Mouse (Mus musculus) heart, embryonic 15.5 days (tissue): ENCODE results near the gene Fbxo34. TPM values are rescaled to one million over a fixed set of nuclear protein-coding genes. Genes with fewer than 3 reads are reported as not detected.
"Not testable (repeated sequence)": the region's sequence is repeated elsewhere in the genome, so short reads cannot be mapped to it uniquely, and the experiment has no call there.

Experiments used
- ATAC-seq: fragments of 200-750 bp; cut with Nextera tagmentation; replicated peaks from 2 replicates; pipeline ENCODE4 v1.8.0; 2017; ENCODE audit warnings: low read depth, moderate TSS enrichment; ENCODE audit not compliant: insufficient number of reproducible peaks, insufficient read depth, low FRiP score
- H3K27ac ChIP-seq: fragments of 300-500 bp; sonication (generic); 2 replicates; pipeline ENCODE4 v1.5.1; 2015; ENCODE audit warnings: mild to moderate bottlenecking, inconsistent platforms
- H3K27me3 ChIP-seq: fragments of 300-500 bp; sonication (generic); 2 replicates; pipeline ENCODE4 v1.6.1; 2015; ENCODE audit warnings: inconsistent platforms
- H3K36me3 ChIP-seq: fragments of 300-500 bp; sonication (generic); 2 replicates; pipeline ENCODE4 v1.6.1; 2015; ENCODE audit warnings: mild to moderate bottlenecking, inconsistent platforms
- H3K4me1 ChIP-seq: fragments of 300-500 bp; sonication (generic); replicated peaks from 2 replicates; pipeline ENCODE4 v1.6.1; 2015; ENCODE audit warnings: inconsistent platforms
- H3K4me2 ChIP-seq: fragments of 300-500 bp; sonication (generic); 2 replicates; pipeline ENCODE4 v1.6.1; 2015; ENCODE audit warnings: inconsistent platforms, mild to moderate bottlenecking, moderate library complexity
- H3K4me3 ChIP-seq: fragments of 300-500 bp; sonication (generic); 2 replicates; pipeline ENCODE4 v1.5.1; 2015; ENCODE audit warnings: mild to moderate bottlenecking, inconsistent platforms
- H3K9ac ChIP-seq: fragments of 300-500 bp; sonication (generic); 2 replicates; pipeline ENCODE4 v1.6.1; 2015; ENCODE audit warnings: mild to moderate bottlenecking, inconsistent platforms
- H3K9me3 ChIP-seq: fragments of 300-500 bp; sonication (generic); replicated peaks from 2 replicates; pipeline ENCODE4 v1.6.1; 2016; ENCODE audit warnings: inconsistent platforms
- WGBS: fragments of 180-500 bp; shearing (Covaris S2); methylation state at CpG from one replicate; pipeline ENCODE4 v1.1.7; 2015; ENCODE audit warnings: mixed read lengths; 5-methylcytosine and 5-hydroxymethylcytosine counted together
- polyA plus RNA-seq: library from polyadenylated mRNA; unstranded; fragments of >200 nt; fragmentation: Nextera tagmentation; extraction: Ambion mirVana; gene quantifications from 2 replicates; pipeline ENCODE4 v1.2.1, GENCODE M21; 2015

Gene Fbxo34
- polyA plus RNA-seq, 1 experiment from 2014 or later: 13.4 TPM

- 84% methylated on average over 1 of the region's 1 CpGs for WGBS
- no peak overlapping the region for H3K9ac ChIP-seq
- H3K4me3 ChIP-seq: no peak overlapping the region
- H3K27ac ChIP-seq: no peak overlapping the region
- no peaks in the 10 kb centered on the region for H3K9me3 ChIP-seq
- no peaks in the 10 kb centered on the region for H3K27me3 ChIP-seq
- H3K4me1 ChIP-seq: peaks cover 6% of the 10 kb centered on the region
- no peak overlapping the region for H3K4me2 ChIP-seq
- H3K36me3 ChIP-seq: no peaks in the 10 kb centered on the region
- no peak for ATAC-seq
Observed at GRCm38 (mm10) chr14:47521609-47522008, 71.4 kb downstream of the Fbxo34 start.

- WGBS: 25% methylated on average over 7 of the region's 7 CpGs
- no peaks in the 10 kb centered on the region for H3K36me3 ChIP-seq
- H3K27me3 ChIP-seq: no peaks in the 10 kb centered on the region
- no peak overlapping the region for H3K27ac ChIP-seq
- H3K4me1 ChIP-seq: peaks cover 6% of the 10 kb centered on the region
- no peaks in the 10 kb centered on the region for H3K9me3 ChIP-seq
- ATAC-seq: no peak
- H3K4me3 ChIP-seq: no peak overlapping the region
- no peak overlapping the region for H3K9ac ChIP-seq
- H3K4me2 ChIP-seq: no peak overlapping the region
Observed at GRCm38 (mm10) chr14:47522301-47522700, 72.1 kb downstream of the Fbxo34 start.

DNA sequence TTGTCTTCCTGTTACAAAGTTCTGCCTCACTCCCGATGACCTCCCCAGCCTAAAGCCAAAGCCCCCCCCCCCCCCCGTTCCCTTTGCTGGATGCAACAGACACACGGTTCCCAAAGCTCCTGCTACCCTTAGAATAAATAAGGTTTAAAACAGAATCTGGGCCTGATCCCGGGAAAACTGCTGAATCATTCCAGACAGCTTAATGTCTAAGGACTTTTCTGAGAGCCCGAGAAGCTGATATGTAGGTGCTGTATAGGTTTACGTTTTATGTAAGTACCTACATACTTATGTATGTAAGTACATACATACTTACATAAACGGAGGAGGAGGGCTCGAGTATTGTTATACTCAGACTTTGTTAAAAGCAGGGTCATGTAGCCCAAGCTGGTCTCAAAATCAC, 75.2 kb downstream of the Fbxo34 start:
- H3K9ac ChIP-seq: no peak overlapping the region
- H3K9me3 ChIP-seq: no peaks in the 10 kb centered on the region
- H3K36me3 ChIP-seq: peaks cover under 1% of the 10 kb centered on the region; the same call in 1 of the 2 replicates
- H3K27me3 ChIP-seq: no peaks in the 10 kb centered on the region
- no peak overlapping the region for H3K4me2 ChIP-seq
- no peak for ATAC-seq
- H3K4me1 ChIP-seq: peaks cover 6% of the 10 kb centered on the region
- no peak overlapping the region for H3K27ac ChIP-seq
- no peak overlapping the region for H3K4me3 ChIP-seq
- 70% methylated on average over 8 of the region's 8 CpGs for WGBS

GRCm38 (mm10) chr14:47525861-47526260, 75.6 kb downstream of the Fbxo34 start:
- H3K4me3 ChIP-seq: no peak overlapping the region

DNA sequence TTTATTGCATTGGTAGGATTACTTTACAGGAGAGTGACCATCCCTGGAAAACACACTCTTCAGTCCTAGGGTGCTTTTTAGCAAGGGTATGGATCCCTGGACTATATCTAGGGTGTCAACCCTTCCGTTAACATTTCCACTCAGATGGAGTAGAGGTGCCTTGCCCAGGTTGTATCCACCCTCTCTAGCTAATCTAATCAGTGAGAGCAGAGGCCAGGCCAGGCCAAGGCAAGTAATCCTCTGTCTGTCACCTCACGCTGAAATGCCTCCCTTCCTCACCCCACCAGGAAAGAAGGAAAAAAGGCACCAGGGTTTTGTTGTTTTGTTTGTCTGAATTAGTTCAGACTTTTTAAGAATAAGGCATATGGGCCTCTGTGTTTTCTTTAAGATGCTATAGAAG, 77.6 kb downstream of the Fbxo34 start:
- Histone ChIP-seq H3K4me3 (no peak overlapping the region), H3K27me3 (no peaks in the 10 kb centered on the region), H3K9me3 (no peaks in the 10 kb centered on the region), H3K36me3 (peaks cover 3% of the 10 kb centered on the region; the same call in 1 of the 2 replicates), H3K27ac (no peak overlapping the region), H3K4me1 (peaks cover 3% of the 10 kb centered on the region; the same call in 1 of the 2 replicates), H3K9ac (no peak overlapping the region), H3K4me2 (no peak overlapping the region)
- 44% methylated on average over 2 of the region's 2 CpGs for WGBS
- no peak for ATAC-seq

More at GRCm38 (mm10) chr14:47525861-47526260, 75.6 kb downstream of the Fbxo34 start:
- Histone ChIP-seq H3K4me1 (peaks cover 6% of the 10 kb centered on the region), H3K9ac (no peak overlapping the region), H3K36me3 (peaks cover 3% of the 10 kb centered on the region; the same call in 1 of the 2 replicates), H3K27ac (no peak overlapping the region), H3K4me2 (no peak overlapping the region), H3K9me3 (no peaks in the 10 kb centered on the region), H3K27me3 (no peaks in the 10 kb centered on the region)
- ATAC-seq: no peak
- WGBS: 89% methylated on average over 5 of the region's 5 CpGs

DNA sequence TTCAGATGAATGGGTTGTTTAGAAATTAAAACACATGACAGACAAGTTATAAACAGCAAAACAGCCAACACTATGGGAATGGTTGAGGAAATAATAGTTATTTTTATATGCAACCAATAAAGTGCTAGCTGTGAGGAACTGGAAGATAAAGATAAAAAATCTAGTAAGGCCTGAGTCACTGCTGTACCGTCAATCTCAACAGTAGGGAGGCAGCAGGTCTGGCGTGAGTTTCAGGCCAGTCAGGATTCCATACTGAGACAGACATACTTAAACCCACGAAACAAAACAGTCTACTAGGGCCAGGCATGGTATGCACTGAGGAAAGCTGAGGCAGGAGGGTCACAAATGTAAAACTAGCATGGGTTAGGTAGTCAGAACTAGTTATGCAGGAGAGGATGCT, 78.1 kb downstream of the Fbxo34 start:
- no peak for ATAC-seq
- H3K27ac ChIP-seq: no peak overlapping the region
- peaks cover 7% of the 10 kb centered on the region for H3K4me1 ChIP-seq
- H3K9ac ChIP-seq: no peak overlapping the region
- no peak overlapping the region for H3K4me2 ChIP-seq
- peaks cover 3% of the 10 kb centered on the region; the same call in 1 of the 2 replicates for H3K36me3 ChIP-seq
- H3K9me3 ChIP-seq: no peaks in the 10 kb centered on the region
- H3K4me3 ChIP-seq: no peak overlapping the region
- no peaks in the 10 kb centered on the region for H3K27me3 ChIP-seq
- WGBS: 66% methylated on average over 3 of the region's 3 CpGs

DNA sequence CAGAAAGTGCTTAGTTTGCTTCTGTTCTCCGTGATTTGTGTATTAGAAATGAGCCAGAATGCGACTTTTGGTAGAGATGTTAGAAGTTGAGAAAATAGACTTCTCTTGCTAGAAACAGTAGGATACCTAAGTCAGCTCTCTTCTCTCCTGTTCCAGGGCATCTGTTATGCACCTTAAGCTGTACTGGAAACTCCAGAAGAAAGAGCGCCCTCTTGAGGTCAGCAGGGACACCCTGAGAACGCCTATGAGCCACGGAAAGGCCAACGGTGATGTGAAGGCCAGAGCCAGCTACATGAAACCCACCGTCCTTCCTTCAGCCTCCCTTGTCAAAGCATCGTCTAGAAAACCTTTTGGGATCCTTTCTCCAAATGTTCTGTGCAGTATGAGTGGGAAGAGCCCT, 78.8 kb downstream of the Fbxo34 start:
- H3K9ac ChIP-seq: no peak overlapping the region
- H3K36me3 ChIP-seq: peaks cover 3% of the 10 kb centered on the region; the same call in 1 of the 2 replicates
- no peaks in the 10 kb centered on the region for H3K9me3 ChIP-seq
- no peaks in the 10 kb centered on the region for H3K27me3 ChIP-seq
- no peak overlapping the region for H3K4me3 ChIP-seq
- ATAC-seq: no peak
- peaks cover 14% of the 10 kb centered on the region for H3K4me1 ChIP-seq
- H3K27ac ChIP-seq: no peak overlapping the region
- WGBS: 38% methylated on average over 8 of the region's 8 CpGs
- H3K4me2 ChIP-seq: no peak overlapping the region

- peaks cover 20% of the 10 kb centered on the region for H3K4me1 ChIP-seq
- H3K4me2 ChIP-seq, H3K27me3 ChIP-seq, H3K9me3 ChIP-seq, ATAC-seq, H3K36me3 ChIP-seq, H3K9ac ChIP-seq, H3K27ac ChIP-seq, H3K4me3 ChIP-seq: not testable (repeated sequence)
- WGBS: 88% methylated on average over 12 of the region's 12 CpGs
Observed at GRCm38 (mm10) chr14:47529592-47529991, 79.4 kb downstream of the Fbxo34 start.

- Histone ChIP-seq H3K36me3 (peaks cover 3% of the 10 kb centered on the region; the same call in 1 of the 2 replicates), H3K4me1 (peaks cover 20% of the 10 kb centered on the region), H3K4me3 (no peak overlapping the region), H3K27ac (no peak overlapping the region), H3K9ac (no peak overlapping the region), H3K4me2 (no peak overlapping the region), H3K27me3 (no peaks in the 10 kb centered on the region), H3K9me3 (no peaks in the 10 kb centered on the region)
- ATAC-seq: no peak
- 73% methylated on average over 1 of the region's 1 CpGs for WGBS
Observed at GRCm38 (mm10) chr14:47532496-47532895, 82.3 kb downstream of the Fbxo34 start.

DNA sequence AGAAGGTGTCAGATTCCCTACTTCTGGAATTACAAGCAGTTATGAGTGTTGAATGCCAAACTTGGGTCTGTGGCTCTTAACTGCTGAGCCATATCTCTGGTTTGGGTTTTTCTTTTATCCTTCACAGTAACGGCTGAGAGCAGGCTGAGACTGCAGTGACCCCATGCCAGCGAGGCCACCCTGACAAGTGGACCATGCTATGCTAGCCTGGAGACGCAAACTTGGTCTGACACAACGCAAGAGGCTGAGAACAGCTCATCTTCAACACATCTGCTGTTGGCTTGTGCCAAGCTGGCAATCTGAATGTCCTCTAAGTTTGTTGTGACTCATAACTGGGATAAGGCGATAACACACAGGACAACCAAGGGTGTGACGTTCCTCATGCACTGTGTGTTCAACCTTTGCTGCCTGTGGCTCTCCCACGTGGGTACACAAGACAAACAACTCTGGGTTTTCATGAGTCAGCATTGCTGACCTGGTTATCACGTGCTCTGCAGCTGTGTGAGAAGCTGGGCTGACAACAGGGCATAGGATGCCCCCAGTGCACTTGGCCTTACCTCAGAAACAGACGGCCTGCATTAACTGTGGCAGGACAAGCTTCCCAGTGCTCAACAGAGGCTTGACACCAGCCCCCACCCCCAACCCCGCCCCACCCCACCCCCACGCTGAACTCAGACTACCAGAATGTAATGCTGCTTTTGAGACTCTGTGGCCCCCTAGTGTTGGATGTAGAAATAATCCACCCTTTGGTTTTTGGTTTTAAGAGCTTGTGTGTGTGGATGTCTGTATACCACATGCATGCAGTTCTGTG, 83.3 kb downstream of the Fbxo34 start:
- 14% methylated on average over 11 of the region's 11 CpGs for WGBS
- H3K4me2 ChIP-seq: peak overlapping the region; percentile 38
- no peaks in the 10 kb centered on the region for H3K9me3 ChIP-seq
- peak; percentile 83 for ATAC-seq
- peak overlapping the region; percentile 62 for H3K27ac ChIP-seq
- peaks cover 3% of the 10 kb centered on the region; the same call in 1 of the 2 replicates for H3K36me3 ChIP-seq
- peak overlapping the region; percentile 6; the same call in 1 of the 2 replicates for H3K4me3 ChIP-seq
- H3K9ac ChIP-seq: no peak overlapping the region
- H3K4me1 ChIP-seq: peaks cover 20% of the 10 kb centered on the region
- H3K27me3 ChIP-seq: no peaks in the 10 kb centered on the region

GRCm38 (mm10) chr14:47534176-47534525, 83.9 kb downstream of the Fbxo34 start:
- Histone ChIP-seq H3K9ac (no peak overlapping the region), H3K36me3 (peaks cover 3% of the 10 kb centered on the region; the same call in 1 of the 2 replicates), H3K4me3 (peak overlapping the region; percentile 6; the same call in 1 of the 2 replicates), H3K9me3 (no peaks in the 10 kb centered on the region), H3K4me1 (peaks cover 20% of the 10 kb centered on the region), H3K27me3 (no peaks in the 10 kb centered on the region), H3K27ac (peak overlapping the region; percentile 62; the same call in 1 of the 2 replicates), H3K4me2 (peak overlapping the region; percentile 38; the same call in 1 of the 2 replicates)
- 74% methylated on average over 5 of the region's 5 CpGs for WGBS
- ATAC-seq: no peak

DNA sequence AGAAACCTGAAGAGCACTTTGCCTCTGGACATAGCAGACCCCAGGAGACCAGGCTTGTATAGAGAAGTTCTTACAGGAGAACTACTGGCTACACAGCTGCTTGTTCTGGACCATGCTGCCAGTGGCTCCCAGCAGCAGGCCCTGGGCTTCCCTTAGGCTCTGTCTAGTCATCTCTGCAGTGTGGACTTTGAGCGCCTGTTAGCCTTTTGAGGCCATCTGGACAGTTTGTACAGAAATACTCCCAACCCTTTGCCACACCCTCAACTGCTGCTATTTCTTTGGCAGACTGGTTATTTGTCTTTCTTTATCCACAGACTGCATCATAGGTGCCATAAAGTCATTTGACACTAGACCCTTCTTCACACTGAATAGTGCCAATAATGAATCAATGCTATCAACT, 84.9 kb downstream of the Fbxo34 start:
- H3K27ac ChIP-seq: no peak overlapping the region
- H3K4me2 ChIP-seq: no peak overlapping the region
- no peak overlapping the region for H3K9ac ChIP-seq
- peaks cover 20% of the 10 kb centered on the region for H3K4me1 ChIP-seq
- WGBS: 75% methylated on average over 1 of the region's 1 CpGs
- no peak overlapping the region for H3K4me3 ChIP-seq
- H3K27me3 ChIP-seq: no peaks in the 10 kb centered on the region
- H3K9me3 ChIP-seq: no peaks in the 10 kb centered on the region
- H3K36me3 ChIP-seq: peaks cover 6% of the 10 kb centered on the region; the same call in 1 of the 2 replicates
- ATAC-seq: no peak
